Mouse (Mus musculus): ENCODE results near the gene Cat.

The Cat gene

GRCm38 (mm10) chr2:103484617-103485401 lies at the start of gene Cat:
Gene Cat (minus strand): TSS chr2:103485160.
- in situ Hi-C loops (cut with MboI, MseI): no loop called here

- in situ Hi-C loops (cut with MboI, MseI): loop anchor here in 1 of 2 experiments (25.0 kb wide), 1 partner anchor 787 kb away; no protein-coding TSS in a partner anchor
These were observed 40.6 kb upstream of the Cat start for GRCm38 (mm10) chr2:103525596-103525995.

GRCm38 (mm10) chr2:103516472-103516871 lies 31.5 kb upstream of the Cat start:
- in situ Hi-C loops (cut with MboI, MseI): no loop called here

DNA sequence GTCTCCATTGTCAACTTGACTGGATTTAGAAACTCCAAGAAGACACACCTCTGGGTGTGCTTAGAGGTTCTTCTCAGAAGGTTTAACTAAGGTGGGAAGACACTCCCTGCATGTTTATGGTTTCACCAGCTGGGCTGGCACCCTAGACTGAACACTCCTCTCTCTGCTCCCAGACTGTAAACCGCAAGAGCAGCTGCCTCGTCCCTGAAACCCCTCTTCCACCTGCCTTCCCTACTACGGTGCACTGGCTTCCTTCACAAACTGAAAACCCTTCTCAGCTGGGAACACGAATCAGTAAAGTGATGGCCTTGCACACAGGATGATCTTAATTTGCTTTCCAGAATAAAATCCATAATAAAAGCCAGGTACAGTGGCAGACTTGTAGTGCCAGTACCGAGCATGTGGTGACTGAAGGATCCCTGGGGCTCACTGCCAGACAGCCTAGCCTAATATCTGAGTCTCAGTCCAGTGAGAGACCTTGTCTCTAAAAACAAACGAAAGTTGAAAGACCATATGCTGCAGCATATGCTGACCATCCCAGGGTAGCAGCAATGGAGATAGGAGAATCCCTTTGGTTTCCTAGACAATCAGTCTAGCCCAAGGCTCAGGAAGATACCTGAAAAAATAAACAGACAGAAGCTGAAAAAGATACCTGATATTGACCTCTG lies 30.7 kb upstream of the Cat start:
- in situ Hi-C loops (cut with MboI, MseI): no loop called here

GRCm38 (mm10) chr2:103512066-103512795 lies 27.3 kb upstream of the Cat start:
- in situ Hi-C loops (cut with MboI, MseI): no loop called here

DNA sequence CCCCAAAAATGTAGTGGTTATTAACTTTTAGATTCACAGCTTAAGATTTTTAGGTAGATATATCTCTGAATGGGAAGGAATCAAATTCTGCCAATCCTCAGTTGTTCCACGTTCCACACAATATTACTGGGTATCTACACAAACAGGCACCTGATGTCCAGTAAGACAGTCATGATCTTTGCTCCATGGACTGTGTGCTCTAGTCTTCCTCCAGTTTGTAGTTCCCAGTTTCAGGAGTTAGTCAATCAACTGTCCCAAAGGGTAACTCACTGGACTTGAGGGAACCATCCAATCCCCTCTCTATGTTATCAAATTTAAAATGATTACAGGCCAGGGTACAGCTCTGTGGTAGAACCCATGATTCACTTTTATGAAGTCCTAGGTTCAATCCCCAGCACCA lies 26.7 kb upstream of the Cat start:
- in situ Hi-C loops (cut with MboI, MseI): no loop called here

GRCm38 (mm10) chr2:103511042-103511441 lies 26.1 kb upstream of the Cat start:
- in situ Hi-C loops (cut with MboI, MseI): no loop called here

DNA sequence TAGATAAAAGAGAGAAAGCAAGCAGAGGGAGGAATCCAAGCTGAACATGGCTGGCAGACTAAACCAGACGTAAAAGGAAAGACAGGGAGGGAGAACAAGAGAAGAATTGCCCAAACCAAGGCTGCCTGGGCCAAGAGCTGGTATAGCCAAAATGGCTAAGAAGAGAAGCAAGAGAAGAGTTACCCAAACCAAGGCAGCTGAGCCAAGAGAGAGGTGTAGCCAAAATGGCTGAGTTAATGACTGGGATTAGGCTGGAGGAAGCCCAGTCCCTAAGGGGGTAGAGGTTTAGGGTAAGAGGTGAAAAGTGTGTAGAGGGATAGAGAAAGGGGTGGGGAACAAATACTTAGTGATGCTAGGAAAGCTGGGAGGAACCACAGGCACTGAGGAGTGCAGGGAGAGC lies 22.7 kb upstream of the Cat start:
- in situ Hi-C loops (cut with MboI, MseI): no loop called here

DNA sequence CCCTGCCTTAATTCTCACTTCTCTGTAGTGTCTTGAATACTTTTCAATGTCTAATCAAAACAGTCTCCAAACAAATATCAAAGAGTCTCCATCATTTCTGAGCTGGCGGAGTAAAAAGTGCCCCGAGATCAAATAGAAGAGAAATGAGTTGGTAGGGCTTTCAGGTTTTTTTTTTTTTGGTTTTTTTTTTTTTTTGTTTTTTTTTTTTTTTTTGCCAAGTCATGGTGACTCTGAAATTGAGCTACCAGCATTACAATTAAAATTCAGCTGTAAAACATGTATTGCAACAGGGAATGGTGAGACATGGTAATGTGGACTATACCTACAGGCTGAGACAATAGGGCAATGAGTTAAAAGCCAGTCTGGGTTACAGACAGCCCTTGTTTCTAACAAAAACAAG lies 21.0 kb upstream of the Cat start:
- in situ Hi-C loops (cut with MboI, MseI): no loop called here

DNA sequence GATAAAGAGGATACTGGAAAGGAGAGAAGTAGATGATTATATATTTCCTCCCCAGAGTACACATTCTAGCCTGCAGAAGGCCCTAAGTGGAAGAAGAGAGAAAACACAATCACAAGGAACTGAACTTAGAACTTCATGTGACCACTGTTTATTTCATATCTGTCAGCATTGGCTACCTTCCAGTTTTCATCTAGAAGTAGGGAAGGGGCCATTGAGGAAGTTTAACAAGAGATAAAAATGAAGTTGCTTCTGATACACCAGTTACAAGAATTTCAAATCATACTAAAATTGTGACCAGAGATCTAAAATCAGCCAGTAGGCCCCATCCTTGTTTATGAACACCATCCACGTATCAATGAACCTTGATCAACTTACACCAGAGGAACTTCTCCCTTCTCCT lies 19.5 kb upstream of the Cat start:
- in situ Hi-C loops (cut with MboI, MseI): no loop called here

- in situ Hi-C loops (cut with MboI, MseI): no loop called here
These were observed 15.8 kb upstream of the Cat start for GRCm38 (mm10) chr2:103500769-103501168.

- in situ Hi-C loops (cut with MboI, MseI): no loop called here
These were observed 10.9 kb upstream of the Cat start for GRCm38 (mm10) chr2:103495633-103496418.

GRCm38 (mm10) chr2:103493827-103494226 lies 8.9 kb upstream of the Cat start:
- in situ Hi-C loops (cut with MboI, MseI): no loop called here

DNA sequence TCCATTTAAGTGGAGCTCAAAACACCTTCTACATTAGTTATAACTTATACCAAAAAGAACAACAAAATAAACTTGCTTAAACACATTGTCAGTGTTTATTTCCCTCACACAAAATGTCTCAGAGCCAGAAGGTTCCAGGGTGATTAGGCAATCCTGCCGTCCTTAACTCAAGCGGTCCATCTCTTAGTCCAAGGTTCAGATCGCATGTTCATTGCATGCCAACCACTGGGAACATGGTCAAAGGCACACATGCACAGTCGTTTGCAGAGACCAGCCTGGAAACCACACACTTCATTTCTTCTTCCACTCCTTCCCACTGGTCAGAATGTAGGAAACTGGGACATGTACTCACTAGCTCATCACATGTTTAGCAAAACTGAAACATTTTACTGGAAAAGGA lies 7.6 kb upstream of the Cat start:
- in situ Hi-C loops (cut with MboI, MseI): no loop called here

GRCm38 (mm10) chr2:103483986-103484520 lies 907 bp downstream of the Cat start:
- in situ Hi-C loops (cut with MboI, MseI): no loop called here

DNA sequence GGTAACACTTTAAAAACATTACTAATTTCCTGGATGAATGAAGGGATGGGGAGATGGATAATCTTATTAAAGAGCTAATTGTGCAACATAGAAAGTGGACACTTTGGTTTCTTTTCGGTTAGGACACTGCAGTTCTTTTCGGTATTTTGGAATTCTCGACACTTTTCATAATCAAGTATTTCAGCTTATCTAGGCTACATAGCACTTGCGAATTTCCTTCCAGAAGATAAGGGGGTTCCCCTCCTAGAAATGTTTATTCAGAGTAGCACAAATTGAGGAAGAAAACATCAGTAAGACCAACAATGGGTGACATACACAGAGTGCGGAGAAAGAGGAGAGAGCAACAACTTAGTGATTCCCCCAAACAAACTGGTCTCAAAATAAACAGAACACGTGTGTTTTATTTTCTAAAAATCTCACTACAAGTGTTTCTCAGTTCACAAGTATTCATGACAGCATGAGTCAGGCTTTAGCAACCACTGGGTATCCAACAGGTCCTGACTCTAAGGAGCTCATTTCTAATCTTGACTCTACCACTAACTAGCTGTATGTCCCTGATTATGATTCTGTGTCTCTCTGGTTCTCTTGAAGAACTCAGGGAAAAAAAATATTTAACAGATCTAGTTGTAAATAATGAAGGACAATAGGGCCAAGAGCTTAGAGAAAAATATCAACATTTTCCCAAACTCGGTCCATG lies 1.5 kb downstream of the Cat start:
- in situ Hi-C loops (cut with MboI, MseI): no loop called here

DNA sequence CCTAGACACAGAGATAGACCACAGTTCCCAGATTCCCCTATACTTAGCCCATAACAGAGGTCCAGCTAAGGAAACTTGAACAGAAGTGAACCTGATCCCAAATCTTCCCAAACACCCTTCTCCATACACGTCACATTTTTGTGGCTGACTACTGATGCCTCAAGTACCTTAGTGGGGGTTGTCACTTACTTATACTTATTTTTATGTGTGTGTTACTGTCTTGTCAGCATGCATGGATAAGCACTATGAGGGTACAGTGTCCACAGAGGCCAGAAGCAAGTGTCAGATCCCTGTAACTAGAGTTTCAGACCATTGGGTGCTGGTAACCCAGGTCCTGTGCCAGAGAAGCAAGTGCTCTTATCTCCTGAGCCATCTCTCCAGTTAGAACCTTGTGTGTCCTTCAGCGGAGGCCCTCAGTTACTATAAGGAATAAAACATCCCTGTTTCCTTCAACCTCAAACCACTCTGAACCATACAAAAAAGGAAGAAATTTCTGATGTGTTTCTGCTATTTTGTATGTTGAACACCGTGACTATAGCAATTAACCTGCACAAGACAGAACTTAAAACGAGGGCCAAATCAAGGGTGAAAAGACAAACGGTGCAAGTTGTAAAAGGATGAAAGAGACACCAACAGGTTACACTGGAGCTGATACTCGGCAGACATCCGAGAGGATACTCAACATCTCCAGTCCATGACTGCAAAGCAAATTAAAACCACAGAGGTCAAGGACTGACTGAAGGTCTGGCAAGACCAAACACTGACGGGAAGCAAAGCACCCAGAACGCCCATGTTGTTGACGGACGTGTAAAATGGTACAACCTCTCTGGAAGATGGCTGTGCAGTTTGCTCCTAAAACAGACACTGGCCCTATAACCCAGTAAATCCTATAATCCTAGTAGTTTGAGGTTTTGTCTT lies 3.4 kb downstream of the Cat start:
- in situ Hi-C loops (cut with MboI, MseI): no loop called here

- in situ Hi-C loops (cut with MboI, MseI): no loop called here
These were observed 4.1 kb downstream of the Cat start for GRCm38 (mm10) chr2:103480871-103481270.

DNA sequence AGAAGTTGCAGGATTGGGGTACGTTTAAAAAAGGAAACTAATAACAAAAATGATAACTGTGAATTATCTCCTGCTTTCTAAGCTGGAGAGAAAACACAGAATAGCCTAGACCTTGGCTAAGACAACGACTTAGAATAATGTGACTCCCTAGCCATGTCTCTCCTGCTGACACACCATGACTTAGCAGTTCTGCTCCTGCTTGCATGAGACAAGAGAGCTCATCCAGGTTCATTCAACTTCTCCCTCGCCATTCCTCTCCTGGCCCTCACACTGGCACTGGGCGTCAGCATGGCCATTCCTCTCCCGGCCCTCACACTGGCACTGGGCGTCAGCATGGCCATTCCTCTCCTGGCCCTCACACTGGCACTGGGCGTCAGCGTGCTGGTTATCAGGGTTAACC lies 4.7 kb downstream of the Cat start:
- in situ Hi-C loops (cut with MboI, MseI): no loop called here

DNA sequence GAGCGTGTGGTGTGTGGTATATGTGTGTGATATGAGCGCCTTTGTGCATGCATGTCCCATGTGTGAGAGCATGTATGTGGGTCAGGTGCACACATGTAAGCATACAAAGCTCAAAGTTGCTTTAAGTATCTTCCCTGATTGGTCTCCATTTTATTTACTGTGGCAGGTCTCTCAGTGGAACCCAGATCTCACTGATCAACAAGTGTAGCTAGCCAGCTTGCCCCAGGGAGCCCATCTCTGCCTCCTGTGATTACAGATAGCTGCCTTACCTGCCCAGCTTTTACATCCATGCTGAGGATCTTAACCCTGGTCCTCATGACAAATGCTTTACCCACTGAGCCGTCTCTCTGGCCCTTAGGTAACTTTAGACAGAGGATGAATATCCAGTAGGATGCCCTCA lies 6.6 kb downstream of the Cat start:
- in situ Hi-C loops (cut with MboI, MseI): no loop called here
